Mouse (Mus musculus) left cerebral cortex, postnatal 36 days (tissue): ENCODE data around the gene Lzts2. TPM values are rescaled to one million over a fixed set of nuclear protein-coding genes. Genes with fewer than 3 reads are reported as not detected.
A peak's percentile ranks its signal among the peaks of the same experiment; 100 is the strongest.

ENCODE experiments used
- DNase-seq, 2 experiments: peaks; one replicate each; pipeline ENCODE4 v3.0.0; 2021 to 2022; ENCODE audit warnings: low spot score in 2 of 2, mixed read lengths in 1 of 2
- intact Hi-C: fragments of 180-260 bp; cut with DNase I; formaldehyde crosslinking; loops from one replicate; pipeline ENCODE4 v1.15.1; 2025
- total RNA-seq, 2 experiments: library from RNA; stranded (reverse); gene quantifications; 2 replicates each; pipeline ENCODE4 v1.2.3; 2021

Lzts2 gene
- total RNA-seq, 2 experiments from 2014 or later = 36.2 to 36.3 TPM

DNA sequence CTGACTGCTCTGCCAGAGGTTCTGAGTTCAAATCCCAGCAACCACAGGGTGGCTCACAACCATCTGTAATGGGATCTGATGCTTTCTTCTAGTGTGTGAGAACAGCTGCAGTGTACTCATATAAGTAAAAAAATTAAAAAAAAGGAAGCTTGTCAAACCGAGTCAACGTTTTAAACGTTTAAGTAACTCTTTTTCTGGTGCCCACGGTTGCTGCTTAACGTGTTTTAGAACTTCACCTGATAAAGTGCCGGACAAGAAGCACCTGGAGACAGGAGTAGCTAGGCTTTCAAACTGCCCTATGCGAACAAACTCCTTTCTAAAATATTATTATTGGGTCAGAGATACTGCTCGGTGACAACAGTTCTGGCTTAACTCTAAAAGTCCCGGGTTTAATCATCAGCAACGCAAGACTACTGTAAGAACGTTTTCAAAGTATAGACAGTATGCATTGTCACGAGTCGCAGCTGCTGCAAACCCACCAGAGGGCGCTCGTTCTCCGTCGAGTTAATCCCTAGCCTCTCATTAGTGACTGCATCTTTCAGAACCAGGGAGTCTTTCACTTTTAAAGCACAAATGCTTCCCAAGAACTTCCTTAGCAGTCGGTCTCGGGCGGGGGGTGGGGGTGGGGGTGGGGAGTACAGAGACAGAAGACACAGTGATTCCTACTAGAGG is 59.8 kb downstream of the Lzts2 start:
- DNase-seq = peak; percentile 59 to 69
- intact Hi-C loops = loop anchor here (10.0 kb wide), 1 partner anchor 471 kb away; no protein-coding TSS in a partner anchor

DNA sequence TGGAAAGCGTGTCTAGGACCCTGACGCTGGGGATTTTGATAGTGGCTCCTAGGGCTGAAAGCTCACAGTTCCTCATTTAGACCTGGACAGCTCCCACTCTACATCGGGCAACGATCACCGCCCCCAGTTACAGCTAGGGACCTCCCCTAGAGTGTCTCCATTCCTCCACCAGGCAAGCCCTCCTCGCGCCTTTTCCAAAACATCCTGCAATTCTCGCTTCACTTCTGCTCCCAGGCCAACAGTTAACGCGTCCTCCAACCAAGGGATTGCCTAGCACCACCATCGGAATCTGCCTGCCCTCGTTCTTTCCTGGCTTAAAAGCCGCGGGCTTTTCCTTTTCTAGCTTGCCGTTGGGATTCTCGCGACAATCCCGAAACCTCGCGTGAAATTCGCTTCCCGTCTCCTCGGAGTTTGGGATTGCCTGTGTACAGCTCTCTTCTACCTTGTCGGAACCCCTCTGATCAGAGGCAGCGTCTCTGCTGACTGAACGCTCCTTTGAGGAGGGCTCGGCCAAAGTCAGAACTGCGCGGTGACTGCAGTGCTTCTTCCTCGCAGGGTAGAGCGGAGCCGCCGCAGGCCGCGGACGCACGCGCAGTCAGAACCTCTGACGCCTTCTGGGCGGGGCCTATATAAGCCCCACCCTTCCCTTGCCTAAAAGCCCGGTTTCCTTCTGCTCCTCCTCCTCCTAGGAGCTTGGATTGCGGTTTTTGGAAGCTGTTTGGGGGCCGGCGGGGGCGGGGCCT is 60.5 kb downstream of the Lzts2 start, which contains the start of gene Kazald1:
Gene Kazald1, plus strand, starts transcription at position 662 of the 743 bp plus-strand sequence.
- DNase-seq = peak; percentile 93
- intact Hi-C loops = loop anchor here (5.0 to 10.0 kb wide), 2 partner anchors 158 to 470 kb away; no protein-coding TSS in a partner anchor

DNA sequence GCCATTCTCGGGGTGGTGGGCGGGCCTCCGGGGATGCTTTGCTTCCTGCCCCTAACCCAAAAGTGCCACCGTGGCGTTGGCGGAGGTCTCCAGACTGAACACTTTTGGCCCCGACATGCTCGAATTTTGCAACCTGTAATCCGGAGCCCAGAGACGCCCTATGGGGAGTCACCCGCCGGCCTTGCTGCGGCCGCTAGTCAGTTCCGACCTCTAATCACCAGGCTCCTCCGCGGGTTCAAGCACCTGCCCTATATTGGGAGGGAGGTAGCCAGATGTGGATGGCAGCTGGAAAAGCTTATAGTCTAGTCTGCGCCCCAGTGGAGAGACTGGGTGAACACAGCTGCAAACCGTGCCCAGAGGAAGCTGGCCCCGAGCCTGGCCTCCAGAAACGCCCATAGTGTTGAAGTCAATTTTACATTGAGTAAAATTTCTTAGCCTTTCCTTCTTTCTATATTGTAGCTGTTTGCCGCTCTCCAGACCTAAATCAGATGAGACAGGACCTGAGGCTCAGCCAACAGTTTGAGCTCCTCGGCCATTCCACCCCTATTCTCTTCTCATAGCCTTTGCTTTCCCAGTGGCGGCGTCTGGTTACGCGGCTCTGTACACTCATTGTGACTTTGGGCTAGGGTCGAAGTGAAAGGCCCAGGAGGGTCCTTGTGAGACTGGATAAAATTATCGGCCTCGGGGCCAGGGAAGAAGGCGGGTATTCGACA is 61.3 kb downstream of the Lzts2 start:
- no peak for DNase-seq
- intact Hi-C loops = loop anchor here (5.0 to 10.0 kb wide), 2 partner anchors 157 to 469 kb away; no protein-coding TSS in a partner anchor

- no peak for DNase-seq
- intact Hi-C loops = loop anchor here (5.0 to 10.0 kb wide), 2 partner anchors 156 to 469 kb away; no protein-coding TSS in a partner anchor
These were observed 61.9 kb downstream of the Lzts2 start for GRCm38 (mm10) chr19:45076036-45076575.

Other genes starting within 250 kb of the Lzts2 start
- gene Slf2, start 83.3 kb upstream of the Lzts2 start, total RNA-seq = 10 to 100 TPM; 26.2 to 44.3 TPM
- gene Sema4g, start 25.3 kb upstream of the Lzts2 start, total RNA-seq = 10 to 100 TPM; 17.7 to 25.8 TPM
- 10 to 100 TPM; 12.3 to 14.0 TPM for gene Twnk, start 8.8 kb upstream of the Lzts2 start, total RNA-seq
- gene Mrpl43, start 8.0 kb upstream of the Lzts2 start, total RNA-seq = 10 to 100 TPM; 36.1 to 47.5 TPM
- 1 to 10 TPM; 3.3 to 5.8 TPM for gene Pdzd7, start 31.3 kb downstream of the Lzts2 start, total RNA-seq
- 100 to 1,000 TPM; 118 to 119 TPM for gene Sfxn3, start 33.1 kb downstream of the Lzts2 start, total RNA-seq
- 1 to 10 TPM; 3.4 to 4.1 TPM for gene Kazald1, start 60.8 kb downstream of the Lzts2 start, total RNA-seq
- gene Tlx1, start 136.3 kb downstream of the Lzts2 start, total RNA-seq = not detected
- gene Lbx1, start 221.4 kb downstream of the Lzts2 start, total RNA-seq = not detected